Mouse (Mus musculus): Measurements from ENCODE around the gene Gpr25. TPM values are rescaled to one million over a fixed set of nuclear protein-coding genes. Genes with fewer than 3 reads are reported as not detected.

Gpr25 gene
- polyA plus RNA-seq, 1 experiment from 2014 or later, result 0.21 TPM

DNA sequence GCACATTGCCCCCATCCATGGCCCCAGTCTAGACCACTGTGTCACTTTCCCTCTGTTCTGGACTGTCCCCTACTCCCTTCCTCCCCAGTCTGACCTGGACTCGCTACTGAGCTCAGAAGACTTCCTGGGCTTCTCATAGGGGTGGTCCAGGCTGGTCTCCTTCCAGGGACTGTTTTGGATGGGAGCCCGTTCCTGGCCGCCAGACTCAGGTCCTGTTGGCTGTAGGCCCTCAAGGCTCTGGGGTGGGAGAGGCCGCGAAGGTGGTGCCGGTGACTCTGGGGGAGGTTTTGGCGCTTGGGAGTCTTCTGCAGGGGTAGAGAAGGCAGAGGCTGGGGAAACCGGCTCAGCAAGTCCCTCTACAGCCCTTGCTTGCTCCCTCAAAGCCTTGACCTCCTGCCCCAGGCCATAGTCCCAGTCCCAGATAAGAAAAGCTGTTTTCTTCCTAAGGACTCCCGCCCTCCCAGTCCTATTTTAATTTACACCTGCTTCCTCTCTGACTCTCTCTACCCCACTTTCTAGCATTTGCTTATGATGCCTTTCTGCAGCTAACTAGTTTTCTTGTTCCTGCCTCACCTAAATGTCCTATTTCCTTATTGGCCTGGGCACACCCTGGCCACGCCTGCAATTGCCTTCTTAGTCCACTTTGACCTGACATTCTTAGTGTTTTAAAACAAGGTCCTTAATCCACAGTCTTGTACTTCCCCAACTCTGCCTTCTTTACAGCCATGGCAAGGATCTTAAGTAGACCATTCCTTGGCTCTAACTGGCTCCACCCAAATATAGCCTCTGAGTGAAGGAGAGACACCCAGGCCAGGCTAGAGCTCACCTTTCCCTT, 40.4 kb downstream of the Gpr25 start:
- Histone ChIP-seq H3K9me3 (no peaks in the 10 kb centered on the region), H3K4me1 (no peaks in the 10 kb centered on the region), H3K36me3 (peaks cover 83% of the 10 kb centered on the region), H3K27ac (no peak overlapping the region), H3K4me2 (no peak overlapping the region), H3K27me3 (no peaks in the 10 kb centered on the region), H3K4me3 (no peak overlapping the region), H3K9ac (peak overlapping the region; percentile 27; the same call in 1 of the 2 replicates)
- WGBS, result 72% methylated on average over 10 of the region's 10 CpGs
- ATAC-seq (ENCODE audit: insufficient number of reproducible peaks, insufficient read depth, low FRiP score, low TSS enrichment, low read depth), result no peak

DNA sequence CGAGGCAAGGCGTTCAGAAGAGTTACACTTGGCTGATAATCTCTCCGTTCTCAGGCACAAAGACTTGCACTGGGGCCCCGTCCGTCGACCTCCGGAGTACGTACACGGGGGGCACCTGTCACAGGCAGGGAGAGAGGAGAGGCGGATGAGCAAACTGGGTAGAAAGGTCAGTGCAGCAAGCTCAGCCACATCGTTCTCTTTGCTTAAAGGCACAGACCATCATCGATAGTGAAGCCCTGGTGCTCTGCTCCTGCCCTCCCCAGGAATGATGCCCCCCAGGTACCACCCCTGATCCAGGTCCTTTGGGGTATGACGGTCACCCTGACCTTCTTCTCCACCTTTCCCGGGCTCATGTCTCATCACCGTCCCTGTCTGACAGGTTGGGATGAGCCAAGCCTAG, 46.4 kb downstream of the Gpr25 start:
- Histone ChIP-seq H3K36me3 (peaks cover 66% of the 10 kb centered on the region), H3K9me3 (no peaks in the 10 kb centered on the region), H3K27ac (no peak overlapping the region), H3K4me3 (no peak overlapping the region), H3K27me3 (no peaks in the 10 kb centered on the region), H3K4me2 (no peak overlapping the region), H3K9ac (no peak overlapping the region), H3K4me1 (no peaks in the 10 kb centered on the region; the same call in 1 of the 2 replicates)
- 83% methylated on average over 15 of the region's 15 CpGs for WGBS
- ATAC-seq (ENCODE audit: insufficient number of reproducible peaks, insufficient read depth, low FRiP score, low TSS enrichment, low read depth), result no peak

DNA sequence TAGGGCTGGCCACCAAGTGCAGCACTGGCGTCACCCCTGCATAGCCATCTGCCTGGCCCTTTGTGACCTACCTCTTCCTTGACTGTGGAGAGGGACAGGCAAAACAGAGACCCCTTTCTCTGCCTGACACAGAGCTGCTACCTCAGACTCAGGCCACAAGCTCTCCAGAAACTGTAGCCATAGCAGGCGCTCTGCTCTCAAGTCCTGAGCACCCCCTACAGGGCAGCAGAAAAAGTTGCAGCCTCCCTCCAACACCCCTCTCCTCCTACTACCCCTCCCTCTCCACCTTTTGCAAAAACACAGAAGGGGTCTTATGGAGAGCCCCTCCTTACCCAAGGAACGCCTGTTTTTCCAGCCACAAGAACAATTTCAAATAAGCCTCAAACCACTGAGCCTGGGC, 47.9 kb downstream of the Gpr25 start, which contains the start of gene Mroh3:
TSS of gene Mroh3 (minus strand) at position 26 of the 400 bp plus-strand sequence.
- no peaks in the 10 kb centered on the region for H3K27me3 ChIP-seq
- H3K9me3 ChIP-seq, result no peaks in the 10 kb centered on the region
- H3K4me3 ChIP-seq, result no peak within 1 kb of the TSS
- no peak for ATAC-seq (ENCODE audit: insufficient number of reproducible peaks, insufficient read depth, low FRiP score, low TSS enrichment, low read depth)
- H3K4me1 ChIP-seq, result no peaks in the 10 kb centered on the region; the same call in 1 of the 2 replicates
- no peak within 1 kb of the TSS for H3K9ac ChIP-seq
- no peak within 1 kb of the TSS for H3K4me2 ChIP-seq
- WGBS, result 38% methylated on average over 3 of the region's 3 CpGs
- H3K36me3 ChIP-seq, result peaks cover 51% of the 10 kb centered on the region
- H3K27ac ChIP-seq, result no peak within 1 kb of the TSS

Other genes starting within 250 kb of the Gpr25 start
- gene Ascl5, start 210.1 kb downstream of the Gpr25 start, polyA plus RNA-seq (2015; fragmentation: Nextera tagmentation; extraction: Ambion mirVana), result 0.67 and 2.1 TPM in 2 replicates
- gene Cacna1s, start 208.1 kb downstream of the Gpr25 start, polyA plus RNA-seq (2015; fragmentation: Nextera tagmentation; extraction: Ambion mirVana), result 0.70 and 1.3 TPM in 2 replicates
- 4.7 TPM in 2 replicates for gene Kif21b, start 129.5 kb downstream of the Gpr25 start, polyA plus RNA-seq (2015; fragmentation: Nextera tagmentation; extraction: Ambion mirVana)
- 0.22 and 0.67 TPM in 2 replicates for gene Mroh3, start 48.0 kb downstream of the Gpr25 start, polyA plus RNA-seq (2015; fragmentation: Nextera tagmentation; extraction: Ambion mirVana)
- gene Inava, start 26.6 kb downstream of the Gpr25 start, polyA plus RNA-seq (2015; fragmentation: Nextera tagmentation; extraction: Ambion mirVana), result 18.7 and 22.7 TPM in 2 replicates
- 12.3 and 13.9 TPM in 2 replicates for gene Camsap2, start 85.2 kb upstream of the Gpr25 start, polyA plus RNA-seq (2015; fragmentation: Nextera tagmentation; extraction: Ambion mirVana)
- 20.2 and 21.9 TPM in 2 replicates for gene Ddx59, start 154.4 kb upstream of the Gpr25 start, polyA plus RNA-seq (2015; fragmentation: Nextera tagmentation; extraction: Ambion mirVana)
- gene Kif14, start 205.5 kb upstream of the Gpr25 start, polyA plus RNA-seq (2015; fragmentation: Nextera tagmentation; extraction: Ambion mirVana), result 7.2 and 8.2 TPM in 2 replicates

Measured in embryonic facial prominence, embryonic 13.5 days (tissue).